Mouse (Mus musculus) heart, postnatal 0 days (tissue): ENCODE results near the gene Xrcc5. TPM values are rescaled to one million over a fixed set of nuclear protein-coding genes. Genes with fewer than 3 reads are reported as not detected.

Experiments
- ATAC-seq: fragments of 200-750 bp; cut with Nextera tagmentation; 2 replicates; pipeline ENCODE4 v1.8.0; 2017; ENCODE audit warnings: low read depth, moderate number of reproducible peaks, moderate library complexity; ENCODE audit not compliant: insufficient read depth
- DNase-seq: peaks from one replicate; pipeline ENCODE4 v3.0.0-alpha.2; 2016; ENCODE audit warnings: low spot score
- H3K27ac ChIP-seq: fragments of 300-500 bp; sonication (generic); 2 replicates; pipeline ENCODE4 v1.5.1; 2014; ENCODE audit warnings: low read depth, mild to moderate bottlenecking
- H3K27me3 ChIP-seq: fragments of 300-500 bp; sonication (generic); 2 replicates; pipeline ENCODE4 v1.6.1; 2014; ENCODE audit warnings: low read length, mixed read lengths; ENCODE audit not compliant: control insufficient read depth, insufficient read depth
- H3K36me3 ChIP-seq: fragments of 300-500 bp; sonication (generic); replicated peaks from 2 replicates; pipeline ENCODE4 v1.6.1; 2014; ENCODE audit warnings: low read length, mixed read lengths; ENCODE audit not compliant: control insufficient read depth, insufficient read depth
- H3K4me1 ChIP-seq: fragments of 300-500 bp; sonication (generic); 2 replicates; pipeline ENCODE4 v1.6.1; 2014; ENCODE audit warnings: antibody characterized with exemption; ENCODE audit not compliant: control insufficient read depth, insufficient read depth
- H3K4me2 ChIP-seq: fragments of 300-500 bp; sonication (generic); 2 replicates; pipeline ENCODE4 v1.6.1; 2014; ENCODE audit warnings: low read depth, mild to moderate bottlenecking, low read length, moderate library complexity
- H3K4me3 ChIP-seq: fragments of 300-500 bp; sonication (generic); 2 replicates; pipeline ENCODE4 v1.5.1; 2014; ENCODE audit warnings: low read depth, low read length
- H3K9ac ChIP-seq: fragments of 300-500 bp; sonication (generic); replicated peaks from 2 replicates; pipeline ENCODE4 v1.6.1; 2014; ENCODE audit warnings: low read depth, low read length, mixed read lengths
- H3K9me3 ChIP-seq: fragments of 300-500 bp; sonication (generic); replicated peaks from 2 replicates; pipeline ENCODE4 v1.6.1; 2016; ENCODE audit warnings: low read length; ENCODE audit not compliant: control insufficient read depth
- CTCF ChIP-seq: IDR thresholded peaks from 2 replicates; pipeline ENCODE4 v1.5.1; 2016; ENCODE audit warnings: antibody characterized with exemption, control low read depth, low read depth
- EP300 ChIP-seq: IDR thresholded peaks from 2 replicates; pipeline ENCODE4 v1.6.1; 2016; ENCODE audit warnings: antibody characterized with exemption, low read depth
- WGBS: fragments of 180-500 bp; shearing (Covaris S2); extraction: QIAGEN DNeasy Blood & Tissue Kit; methylation state at CpG from one replicate; pipeline ENCODE4 v1.1.7; 2014; 5-methylcytosine and 5-hydroxymethylcytosine counted together
- polyA plus RNA-seq: library from polyadenylated mRNA; unstranded; fragments of >200 nt; fragmentation: Nextera tagmentation; extraction: Ambion mirVana; gene quantifications from 2 replicates; pipeline ENCODE4 v1.2.1, GENCODE M21; 2015
- total RNA-seq: library from RNA; depleted of rRNA; stranded (reverse); fragments of >200 nt; gene quantifications from 2 replicates; pipeline ENCODE4 v1.2.3, GENCODE M21; 2014; ENCODE audit warnings: low replicate concordance

Gene Xrcc5
- total and polyA plus RNA-seq, 2 experiments from 2014 or later, result 13.9 to 14.5 TPM

GRCm38 (mm10) chr1:72334807-72335206, 27.6 kb downstream of the Xrcc5 start:
- TF ChIP-seq EP300, result no peak
- no peak for TF ChIP-seq CTCF
- DNase-seq (no peak), ATAC-seq (no peak)
- H3K27ac ChIP-seq, result no peak overlapping the region
- peaks cover 29% of the 10 kb centered on the region for H3K36me3 ChIP-seq
- 92% methylated on average over 11 of the region's 11 CpGs for WGBS
- H3K4me1 ChIP-seq, result no peaks in the 10 kb centered on the region
- H3K4me2 ChIP-seq, result no peak overlapping the region
- no peak overlapping the region for H3K4me3 ChIP-seq
- no peaks in the 10 kb centered on the region for H3K27me3 ChIP-seq
- no peaks in the 10 kb centered on the region for H3K9me3 ChIP-seq
- no peak overlapping the region for H3K9ac ChIP-seq

GRCm38 (mm10) chr1:72336780-72337179, 29.6 kb downstream of the Xrcc5 start:
- TF ChIP-seq EP300, result no peak
- no peaks in the 10 kb centered on the region for H3K4me1 ChIP-seq
- ATAC-seq (no peak), DNase-seq (no peak)
- 90% methylated on average over 8 of the region's 8 CpGs for WGBS
- no peak overlapping the region for H3K27ac ChIP-seq
- peaks cover 25% of the 10 kb centered on the region; the same call in 1 of the 2 replicates for H3K36me3 ChIP-seq
- no peak overlapping the region for H3K9ac ChIP-seq
- H3K4me2 ChIP-seq, result no peak overlapping the region
- H3K4me3 ChIP-seq, result no peak overlapping the region
- H3K9me3 ChIP-seq, result no peaks in the 10 kb centered on the region
- no peaks in the 10 kb centered on the region for H3K27me3 ChIP-seq

- DNase-seq (no peak), ATAC-seq (no peak)
- Histone ChIP-seq H3K27ac (no peak overlapping the region), H3K36me3 (peaks cover 31% of the 10 kb centered on the region; the same call in 1 of the 2 replicates), H3K9me3 (no peaks in the 10 kb centered on the region), H3K9ac (no peak overlapping the region), H3K4me3 (no peak overlapping the region), H3K4me2 (no peak overlapping the region), H3K27me3 (no peaks in the 10 kb centered on the region), H3K4me1 (no peaks in the 10 kb centered on the region)
- WGBS, result 88% methylated on average over 5 of the region's 5 CpGs
- no peak for TF ChIP-seq EP300
- TF ChIP-seq CTCF, result no peak
Observed at GRCm38 (mm10) chr1:72338341-72338740, 31.1 kb downstream of the Xrcc5 start.

GRCm38 (mm10) chr1:72347873-72348272, 40.7 kb downstream of the Xrcc5 start:
- Histone ChIP-seq H3K9me3 (no peaks in the 10 kb centered on the region), H3K4me3 (no peak overlapping the region), H3K9ac (no peak overlapping the region), H3K4me1 (no peaks in the 10 kb centered on the region), H3K27me3 (no peaks in the 10 kb centered on the region), H3K36me3 (peaks cover 25% of the 10 kb centered on the region), H3K4me2 (no peak overlapping the region), H3K27ac (no peak overlapping the region)
- DNase-seq (no peak), ATAC-seq (no peak)
- 68% methylated on average over 6 of the region's 6 CpGs for WGBS
- TF ChIP-seq CTCF, result no peak
- TF ChIP-seq EP300, result no peak

- H3K4me1 ChIP-seq, result no peaks in the 10 kb centered on the region
- no peak overlapping the region for H3K4me2 ChIP-seq
- no peak overlapping the region for H3K4me3 ChIP-seq
- no peaks in the 10 kb centered on the region for H3K27me3 ChIP-seq
- 91% methylated on average over 2 of the region's 2 CpGs for WGBS
- no peak for TF ChIP-seq CTCF
- TF ChIP-seq EP300, result no peak
- no peak for ATAC-seq
- DNase-seq, result no peak
- H3K27ac ChIP-seq, result no peak overlapping the region
- 0 out of 2 replicates have a peak, but pooled peaks cover 11% of the 10 kb centered on the region for H3K36me3 ChIP-seq
- no peaks in the 10 kb centered on the region for H3K9me3 ChIP-seq
- no peak overlapping the region for H3K9ac ChIP-seq
Observed at GRCm38 (mm10) chr1:72354856-72355255, 47.6 kb downstream of the Xrcc5 start.

GRCm38 (mm10) chr1:72358216-72358615, 51.0 kb downstream of the Xrcc5 start:
- Histone ChIP-seq H3K9ac (no peak overlapping the region), H3K36me3 (0 out of 2 replicates have a peak, but pooled peaks cover 11% of the 10 kb centered on the region), H3K4me2 (no peak overlapping the region), H3K4me3 (no peak overlapping the region), H3K4me1 (no peaks in the 10 kb centered on the region), H3K27me3 (no peaks in the 10 kb centered on the region), H3K9me3 (no peaks in the 10 kb centered on the region), H3K27ac (no peak overlapping the region)
- no peak for TF ChIP-seq CTCF
- TF ChIP-seq EP300, result no peak
- WGBS, result 90% methylated on average over 2 of the region's 2 CpGs
- DNase-seq (no peak), ATAC-seq (no peak)
